Mouse (Mus musculus) liver, embryonic 14.5 days (tissue): ENCODE measurements at regions not wholly inside any gene's neighbourhood (a gene's known extent, or its start where the extent isn't known, plus 50 kb on each side); places are given as distances from the start of the nearest gene placed in this dataset.

Experiments used
- ATAC-seq: fragments of 200-750 bp; cut with Nextera tagmentation; 2 replicates; pipeline ENCODE4 v1.8.0; 2017; ENCODE audit warnings: moderate number of reproducible peaks, mild to moderate bottlenecking, moderate library complexity; ENCODE audit not compliant: insufficient read depth
- DNase-seq, 3 experiments: peaks; one replicate each; pipeline ENCODE4 v3.0.0-alpha.2; 2012 to 2013; ENCODE audit warnings: low read depth in 3 of 3, low spot score in 3 of 3
- H3K27ac ChIP-seq: fragments of 300-500 bp; sonication (generic); 2 replicates; pipeline ENCODE4 v1.5.1; 2014; ENCODE audit warnings: moderate library complexity, mild to moderate bottlenecking, control low read depth, inconsistent platforms
- H3K27me3 ChIP-seq: fragments of 300-500 bp; sonication (generic); 2 replicates; pipeline ENCODE4 v1.6.1; 2014; ENCODE audit warnings: mild to moderate bottlenecking, low read length, moderate library complexity; ENCODE audit not compliant: control insufficient read depth, insufficient read depth
- H3K36me3 ChIP-seq: fragments of 300-500 bp; sonication (generic); replicated peaks from 2 replicates; pipeline ENCODE4 v1.6.1; 2014; ENCODE audit warnings: low read depth; ENCODE audit not compliant: control insufficient read depth, insufficient read depth
- H3K4me1 ChIP-seq, 2 experiments: fragments of 200-500 bp in 1 of 2; fragments of 300-500 bp in 1 of 2; sonication (generic) in 1 of 2; replicated peaks; 2 replicates each; pipeline ENCODE4 v1.6.1; 2012 to 2014; ENCODE audit warnings: antibody characterized with exemption in 1 of 2, inconsistent platforms in 1 of 2, low read length in 1 of 2; ENCODE audit not compliant: control insufficient read depth in 2 of 2, insufficient read depth in 2 of 2
- H3K4me2 ChIP-seq: fragments of 300-500 bp; sonication (generic); 2 replicates; pipeline ENCODE4 v1.6.1; 2014; ENCODE audit warnings: low read depth, mild to moderate bottlenecking, control low read depth, moderate library complexity
- H3K4me3 ChIP-seq, 2 experiments: fragments of 200-500 bp in 1 of 2; fragments of 300-500 bp in 1 of 2; sonication (generic) in 1 of 2; 2 replicates each; pipeline ENCODE4 v1.5.1; 2012 to 2014; ENCODE audit warnings: low read depth in 2 of 2, low read length in 2 of 2, mild to moderate bottlenecking in 2 of 2, control low read depth in 1 of 2, inconsistent platforms in 1 of 2, moderate library complexity in 1 of 2; ENCODE audit not compliant: insufficient read depth in 1 of 2
- H3K9ac ChIP-seq: fragments of 300-500 bp; sonication (generic); replicated peaks from 2 replicates; pipeline ENCODE4 v1.6.1; 2014; ENCODE audit warnings: mild to moderate bottlenecking, control low read depth, moderate library complexity
- H3K9me3 ChIP-seq: fragments of 300-500 bp; sonication (generic); 2 replicates; pipeline ENCODE4 v1.6.1; 2016; ENCODE audit warnings: low read length, mixed read lengths; ENCODE audit not compliant: control insufficient read depth
- CTCF ChIP-seq: IDR thresholded peaks from 2 replicates; pipeline ENCODE4 v1.5.1; 2016; ENCODE audit warnings: antibody characterized with exemption, low read depth, control low read depth
- EP300 ChIP-seq: IDR thresholded peaks from 2 replicates; pipeline ENCODE4 v1.6.1; 2016; ENCODE audit warnings: antibody characterized with exemption, low read depth
- WGBS: fragments of 180-500 bp; shearing (Covaris S2); extraction: QIAGEN DNeasy Blood & Tissue Kit; methylation state at CpG from one replicate; pipeline ENCODE4 v1.1.7; 2014; ENCODE audit not compliant: insufficient replicate concordance; 5-methylcytosine and 5-hydroxymethylcytosine counted together

GRCm38 (mm10) chr14:71432364-71432763 lies 832.7 kb upstream of the Fam160b2 start:
- WGBS, result 37% methylated on average over 2 of the region's 2 CpGs
- no peak for ATAC-seq
- Histone ChIP-seq H3K36me3 (no peaks in the 10 kb centered on the region), H3K27ac (no peak overlapping the region), H3K4me1 (no peaks in the 10 kb centered on the region), H3K4me3 (no peak overlapping the region), H3K27me3 (no peaks in the 10 kb centered on the region), H3K4me2 (no peak overlapping the region), H3K9me3 (no peaks in the 10 kb centered on the region), H3K9ac (no peak overlapping the region)
- TF ChIP-seq CTCF (no peak), EP300 (no peak)
- DNase-seq, result no peak
